Mouse (Mus musculus) cerebellum, adult 2 months (tissue): ENCODE measurements at regions not wholly inside any gene's neighbourhood (a gene's known extent, or its start where the extent isn't known, plus 50 kb on each side); places are given as distances from the start of the nearest gene placed in this dataset.

Experiments
- DNase-seq, 2 experiments: peaks; one replicate each; pipeline ENCODE4 v3.0.0; 2021
- H3K27ac ChIP-seq: fragments of 200-500 bp; 2 replicates; pipeline ENCODE4 v1.5.1; 2012; ENCODE audit warnings: low read length, control low read depth, inconsistent platforms; ENCODE audit not compliant: insufficient read depth
- H3K27me3 ChIP-seq: fragments of 200-500 bp; 2 replicates; pipeline ENCODE4 v1.6.1; 2012; ENCODE audit warnings: inconsistent platforms, mild to moderate bottlenecking, low read length, moderate library complexity; ENCODE audit not compliant: control insufficient read depth, insufficient read depth
- H3K4me1 ChIP-seq: fragments of 200-500 bp; 2 replicates; pipeline ENCODE4 v1.6.1; 2011; ENCODE audit warnings: low read length; ENCODE audit not compliant: control insufficient read depth, insufficient read depth
- H3K4me3 ChIP-seq: fragments of 200-500 bp; replicated peaks from 2 replicates; pipeline ENCODE3; 2011; ENCODE audit warnings: mild to moderate bottlenecking, low read depth, low read length, control low read depth; ENCODE audit not compliant: insufficient read depth
- CTCF ChIP-seq: fragments of 200-500 bp; IDR thresholded peaks from 2 replicates; pipeline ENCODE4 v1.5.1; 2011; ENCODE audit warnings: low read depth, mild to moderate bottlenecking, control low read depth, low read length, moderate library complexity, borderline replicate concordance; ENCODE audit not compliant: insufficient read depth
- POLR2A ChIP-seq: fragments of 200-500 bp; IDR thresholded peaks from 2 replicates; pipeline ENCODE4 v1.6.1; 2011; ENCODE audit warnings: low read length, control low read depth, borderline replicate concordance; ENCODE audit not compliant: insufficient read depth
- WGBS: fragments of 180-500 bp; shearing (Covaris S2); methylation state at CpG from one replicate; pipeline ENCODE4 v1.1.7; 2018; 5-methylcytosine and 5-hydroxymethylcytosine counted together

DNA sequence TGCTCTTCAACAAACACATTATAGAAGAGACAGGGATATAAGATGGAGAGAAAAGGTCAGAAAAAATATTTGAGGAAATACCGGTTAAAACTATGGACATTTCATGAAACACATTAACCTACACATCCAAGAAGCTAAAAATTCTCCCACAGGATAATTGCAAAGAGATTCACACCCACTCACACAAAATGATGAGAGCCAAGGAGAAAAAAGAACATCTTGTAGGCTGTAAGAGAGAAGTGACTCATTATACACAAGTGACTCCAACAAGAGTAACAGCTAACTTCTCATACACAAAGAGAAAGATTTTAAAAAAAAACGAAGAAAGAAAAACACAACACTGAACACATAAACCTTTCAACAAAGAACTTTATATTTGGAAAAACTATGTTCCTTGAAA, 658.3 kb upstream of the Kirrel3 start:
- no peaks in the 10 kb centered on the region for H3K4me1 ChIP-seq
- 89% methylated on average over 2 of the region's 2 CpGs for WGBS
- H3K27me3 ChIP-seq, result no peaks in the 10 kb centered on the region
- H3K4me3 ChIP-seq, result no peak overlapping the region
- no peak for TF ChIP-seq CTCF
- TF ChIP-seq POLR2A, result no peak
- DNase-seq, result no peak
- H3K27ac ChIP-seq, result no peak overlapping the region

DNA sequence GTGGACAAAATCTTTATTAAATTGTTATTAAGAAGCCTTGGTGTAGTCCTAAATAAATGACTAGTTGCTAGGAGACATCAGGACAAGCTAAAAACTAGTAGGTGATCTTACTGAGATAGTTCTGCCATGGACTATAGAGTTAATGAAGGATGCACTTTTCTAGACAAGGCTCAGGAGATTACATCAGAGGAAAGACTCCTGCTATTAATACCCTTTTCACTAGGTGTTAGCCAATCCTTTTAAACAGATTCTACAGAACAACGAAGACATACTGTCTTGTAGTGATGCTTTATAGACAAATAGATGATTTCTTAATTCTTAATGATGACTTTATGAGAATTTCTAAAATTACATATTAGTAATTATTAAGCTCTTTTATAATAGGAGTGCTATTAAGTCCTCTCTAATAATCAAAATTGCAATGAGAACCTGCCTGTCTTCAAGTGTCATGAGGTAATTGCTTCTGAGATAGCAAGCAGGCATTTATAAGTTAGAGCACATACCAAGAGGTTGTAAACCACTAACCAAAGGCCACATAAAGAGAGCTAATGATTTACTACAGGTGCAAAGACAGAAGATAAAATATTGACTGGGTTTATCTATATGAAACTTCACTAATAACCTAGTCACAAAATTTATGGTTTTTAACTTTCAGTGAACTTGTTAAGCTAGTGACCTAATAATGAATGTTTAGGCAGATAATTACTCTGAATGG, 647.9 kb upstream of the Kirrel3 start:
- TF ChIP-seq POLR2A, result no peak
- no peak for DNase-seq
- H3K4me1 ChIP-seq, result no peaks in the 10 kb centered on the region
- no peak overlapping the region for H3K27ac ChIP-seq
- H3K27me3 ChIP-seq, result no peaks in the 10 kb centered on the region
- no peak overlapping the region for H3K4me3 ChIP-seq
- WGBS, result 80% methylated on average over 1 of the region's 1 CpGs

DNA sequence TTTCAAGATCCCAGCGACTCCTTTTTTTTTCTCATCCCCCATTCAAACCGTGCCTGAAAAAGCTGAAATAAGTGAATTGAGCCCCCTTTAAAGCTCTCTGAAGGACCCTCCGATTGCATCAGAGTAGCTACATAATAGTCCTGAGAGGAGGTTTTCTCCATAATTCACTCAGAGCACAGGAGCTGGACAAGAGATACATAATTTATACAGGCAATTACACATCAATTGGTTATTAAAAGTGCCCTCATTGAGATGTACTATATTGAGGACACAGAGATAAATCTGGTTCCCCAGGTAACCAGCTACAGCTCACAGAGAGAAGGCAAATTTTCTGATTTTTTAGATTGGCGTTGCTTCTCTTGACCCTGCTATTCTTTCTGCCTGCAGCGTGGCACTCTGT, 636.1 kb upstream of the Kirrel3 start:
- Histone ChIP-seq H3K27ac (no peak overlapping the region), H3K27me3 (no peaks in the 10 kb centered on the region; the same call in 1 of the 2 replicates), H3K4me3 (no peak overlapping the region), H3K4me1 (no peaks in the 10 kb centered on the region)
- DNase-seq, result no peak
- TF ChIP-seq CTCF (no peak), POLR2A (no peak)
- WGBS, result 85% methylated on average over 5 of the region's 5 CpGs

GRCm38 (mm10) chr9:33850024-33850423, 635.7 kb upstream of the Kirrel3 start:
- Histone ChIP-seq H3K27me3 (no peaks in the 10 kb centered on the region; the same call in 1 of the 2 replicates), H3K4me3 (no peak overlapping the region), H3K4me1 (no peaks in the 10 kb centered on the region), H3K27ac (no peak overlapping the region)
- TF ChIP-seq CTCF (no peak), POLR2A (no peak)
- no peak for DNase-seq
- WGBS, result 84% methylated on average over 7 of the region's 7 CpGs

GRCm38 (mm10) chr9:33850993-33851392, 634.7 kb upstream of the Kirrel3 start:
- no peak for DNase-seq
- no peak overlapping the region for H3K4me3 ChIP-seq
- TF ChIP-seq POLR2A (no peak), CTCF (no peak)
- no peaks in the 10 kb centered on the region for H3K4me1 ChIP-seq
- no peaks in the 10 kb centered on the region; the same call in 1 of the 2 replicates for H3K27me3 ChIP-seq
- no peak overlapping the region for H3K27ac ChIP-seq

GRCm38 (mm10) chr9:33856169-33856568, 629.5 kb upstream of the Kirrel3 start:
- TF ChIP-seq CTCF (peak; percentile 37; the same call in 1 of the 2 replicates), POLR2A (no peak)
- Histone ChIP-seq H3K4me1 (no peaks in the 10 kb centered on the region), H3K27me3 (no peaks in the 10 kb centered on the region), H3K4me3 (no peak overlapping the region), H3K27ac (no peak overlapping the region)
- DNase-seq, result peak; percentile 4 to 13
- 47% methylated on average over 2 of the region's 2 CpGs for WGBS

GRCm38 (mm10) chr9:33858511-33858910, 627.2 kb upstream of the Kirrel3 start:
- no peak for TF ChIP-seq CTCF
- no peak for TF ChIP-seq POLR2A
- no peak overlapping the region for H3K27ac ChIP-seq
- H3K27me3 ChIP-seq, result no peaks in the 10 kb centered on the region
- no peaks in the 10 kb centered on the region for H3K4me1 ChIP-seq
- DNase-seq, result no peak
- 38% methylated on average over 5 of the region's 5 CpGs for WGBS
- H3K4me3 ChIP-seq, result no peak overlapping the region

DNA sequence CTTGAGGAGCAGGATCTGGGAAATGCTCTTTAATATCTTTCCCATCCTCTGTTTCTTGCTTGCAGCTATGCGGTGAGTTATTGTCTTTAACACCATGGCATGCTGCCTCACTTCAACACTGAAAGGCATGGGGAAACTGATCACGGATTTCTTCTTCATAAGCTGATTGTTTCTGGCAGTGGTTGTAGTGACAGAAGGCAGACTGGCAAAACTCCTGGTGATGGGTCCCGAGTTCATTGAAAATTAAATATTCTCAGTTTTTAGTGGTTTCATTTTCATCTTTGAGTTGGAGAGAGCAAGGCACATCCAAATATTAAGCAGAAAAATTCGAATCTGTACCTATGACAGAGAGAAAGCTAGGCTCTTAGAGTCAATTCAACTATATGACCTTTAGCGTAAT, 617.0 kb upstream of the Kirrel3 start:
- Histone ChIP-seq H3K27me3 (no peaks in the 10 kb centered on the region), H3K4me3 (no peak overlapping the region), H3K27ac (no peak overlapping the region), H3K4me1 (no peaks in the 10 kb centered on the region)
- 48% methylated on average over 5 of the region's 5 CpGs for WGBS
- TF ChIP-seq POLR2A (no peak), CTCF (no peak)
- DNase-seq, result no peak
